Mouse (Mus musculus) T-helper 17 cell (primary cell): ENCODE results near the gene Ifi203.
"Not testable (repeated sequence)": the region's sequence is repeated elsewhere in the genome, so short reads cannot be mapped to it uniquely, and the experiment has no call there.

Source experiments
- in situ Hi-C, 2 experiments: fragments of 300-600 bp; cut with MboI, MseI; formaldehyde crosslinking; loops; 1 replicate in 1 of 2; 2 replicates in 1 of 2; pipeline ENCODE4 v1.15.1; 2025; ENCODE audit warnings: high pct_unique_total_duplicates in 2 of 2

Ifi203 gene

GRCm38 (mm10) chr1:173905885-173906284 lies 36.6 kb downstream of the Ifi203 start:
- in situ Hi-C loops: not testable (repeated sequence)

- in situ Hi-C loops: loop anchor here (5.0 to 10.0 kb wide), 2 partner anchors 115 to 118 kb away; no protein-coding TSS in a partner anchor
These were observed 52.7 kb downstream of the Ifi203 start for GRCm38 (mm10) chr1:173889741-173890140.

GRCm38 (mm10) chr1:173887026-173887787 lies 55.3 kb downstream of the Ifi203 start:
- in situ Hi-C loops: loop anchor here (5.0 to 10.0 kb wide), 2 partner anchors 118 to 120 kb away; no protein-coding TSS in a partner anchor

GRCm38 (mm10) chr1:173880004-173880666 lies 62.3 kb downstream of the Ifi203 start:
- in situ Hi-C loops: loop anchor here in 1 of 2 experiments (10.0 kb wide), 1 partner anchor 125 kb away; no protein-coding TSS in a partner anchor

- in situ Hi-C loops: loop anchor here in 1 of 2 experiments (10.0 kb wide), 1 partner anchor 55 kb away; no protein-coding TSS in a partner anchor
These were observed 63.1 kb downstream of the Ifi203 start for GRCm38 (mm10) chr1:173879225-173879987.

- in situ Hi-C loops: loop anchor here in 1 of 2 experiments (10.0 kb wide), 1 partner anchor 57 kb away; no protein-coding TSS in a partner anchor
These were observed 64.2 kb downstream of the Ifi203 start for GRCm38 (mm10) chr1:173878264-173878663.

- in situ Hi-C loops: loop anchor here in 1 of 2 experiments (10.0 kb wide), 1 partner anchor 58 kb away; no protein-coding TSS in a partner anchor
These were observed 65.3 kb downstream of the Ifi203 start for GRCm38 (mm10) chr1:173877125-173877524.
